Mouse (Mus musculus) adrenal gland, adult 18-20 months (tissue): ENCODE measurements at regions not wholly inside any gene's neighbourhood (a gene's known extent, or its start where the extent isn't known, plus 50 kb on each side); places are given as distances from the start of the nearest gene placed in this dataset.

Source experiments
- DNase-seq, 2 experiments: peaks; one replicate each; pipeline ENCODE4 v3.0.0; 2021 to 2022; ENCODE audit warnings: low spot score in 2 of 2

DNA sequence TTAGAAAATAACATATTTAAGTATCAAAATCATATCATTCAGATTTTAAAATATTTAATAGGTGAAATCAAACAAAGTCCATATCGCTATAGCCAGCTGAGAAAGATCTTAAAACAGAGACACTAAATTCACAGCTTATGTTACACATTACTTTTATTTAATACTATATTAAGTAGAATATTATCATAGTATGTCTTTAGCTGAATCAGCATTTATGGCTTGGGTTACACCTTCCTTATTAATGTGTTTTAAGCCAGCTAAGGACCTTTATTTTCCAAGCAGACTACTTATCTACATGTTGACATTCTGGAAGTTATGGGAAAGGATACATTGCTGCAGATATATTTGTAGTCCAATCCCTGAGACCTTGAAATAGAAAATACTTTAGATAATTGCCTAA is 684.9 kb upstream of the Adgrl4 start:
- DNase-seq: no peak

- DNase-seq: no peak
These were observed 677.8 kb upstream of the Adgrl4 start for GRCm38 (mm10) chr3:150759854-150760253.

- no peak for DNase-seq
These were observed 653.1 kb upstream of the Adgrl4 start for GRCm38 (mm10) chr3:150784576-150784975.

DNA sequence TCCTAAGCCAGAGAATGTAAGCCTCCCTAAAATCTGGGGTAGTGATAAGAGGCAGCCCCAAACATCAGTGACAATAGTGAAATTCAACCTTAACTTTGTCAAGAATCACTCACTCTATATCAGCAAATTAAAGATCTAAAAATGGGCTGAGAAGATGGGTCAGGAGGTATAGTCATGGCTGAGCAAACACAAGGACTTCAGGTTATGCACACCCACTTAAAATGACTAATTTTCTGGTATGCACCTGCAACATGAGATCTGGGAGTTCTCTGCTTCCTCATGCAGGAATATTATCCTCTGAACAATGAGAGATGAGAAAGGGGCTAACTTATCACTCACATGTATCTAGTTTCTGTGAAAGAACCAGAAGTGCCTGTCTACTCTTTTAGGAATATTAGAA is 619.9 kb upstream of the Adgrl4 start:
- no peak for DNase-seq

- no peak for DNase-seq
These were observed 618.3 kb upstream of the Adgrl4 start for GRCm38 (mm10) chr3:150819369-150819768.

- no peak for DNase-seq
These were observed 617.6 kb upstream of the Adgrl4 start for GRCm38 (mm10) chr3:150820039-150820438.

DNA sequence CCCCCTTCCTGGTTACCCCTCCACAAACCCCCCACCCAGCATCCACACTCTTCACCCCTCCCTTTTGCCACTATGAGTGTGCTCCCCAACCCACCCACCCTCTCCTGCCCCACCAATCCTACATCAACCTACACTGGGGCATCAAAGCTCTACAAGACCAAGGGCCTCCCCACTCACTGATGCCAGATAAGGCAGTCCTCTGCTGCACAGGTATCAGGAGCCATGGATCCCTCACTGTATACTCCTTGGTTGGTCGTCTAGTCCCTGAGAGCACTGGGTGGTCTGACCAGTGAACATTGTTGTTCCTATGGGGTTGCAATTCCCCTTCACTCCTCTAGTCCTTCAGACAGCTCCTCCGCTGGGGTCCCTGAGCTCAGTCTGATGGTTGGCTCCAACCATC is 591.7 kb upstream of the Adgrl4 start:
- DNase-seq: no peak

GRCm38 (mm10) chr3:150852107-150852506 is 585.6 kb upstream of the Adgrl4 start:
- DNase-seq: no peak

DNA sequence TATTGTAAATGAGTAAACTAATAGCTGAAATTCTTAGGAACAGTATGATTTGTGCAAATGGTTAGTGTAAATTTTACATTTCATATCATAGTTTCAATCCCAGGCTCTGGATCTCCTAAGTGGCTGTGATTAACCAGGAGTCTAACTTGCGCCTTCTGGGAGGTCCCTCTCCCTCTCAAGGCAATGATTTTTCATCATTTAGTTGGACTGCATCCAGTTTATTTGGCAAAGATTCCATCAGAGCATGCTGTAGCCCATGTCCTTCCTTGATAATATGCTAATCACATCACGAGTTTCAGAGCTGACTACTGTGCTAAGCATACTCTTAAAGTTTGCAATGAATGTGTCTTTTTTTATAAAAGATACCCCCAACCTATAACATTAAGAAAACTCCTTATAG is 541.0 kb upstream of the Adgrl4 start:
- no peak for DNase-seq

- DNase-seq: no peak
These were observed 527.6 kb upstream of the Adgrl4 start for GRCm38 (mm10) chr3:150910091-150910490.

- no peak for DNase-seq
These were observed 482.8 kb upstream of the Adgrl4 start for GRCm38 (mm10) chr3:150954897-150955296.

- DNase-seq: no peak
These were observed 438.0 kb upstream of the Adgrl4 start for GRCm38 (mm10) chr3:150999652-151000051.

DNA sequence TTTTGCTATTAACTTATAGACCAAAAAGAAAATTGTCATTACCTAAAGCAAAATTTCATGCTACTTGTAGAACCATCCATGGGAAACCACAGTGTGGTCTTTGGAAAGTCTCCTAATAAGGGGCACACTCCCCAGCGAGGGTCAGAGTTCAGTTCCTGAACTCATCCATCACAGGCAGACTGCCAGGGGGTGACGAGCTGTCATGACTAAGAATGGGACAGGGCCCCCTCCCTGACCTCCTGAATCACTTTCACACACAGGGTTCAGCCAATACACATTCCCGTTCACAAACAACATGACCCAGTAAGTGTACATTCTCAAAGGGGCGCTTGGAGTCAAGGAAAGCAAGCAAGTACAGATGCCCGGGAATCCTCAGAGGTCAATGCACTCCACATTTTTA is 437.5 kb upstream of the Adgrl4 start:
- no peak for DNase-seq

GRCm38 (mm10) chr3:151001881-151002412 is 435.7 kb upstream of the Adgrl4 start:
- DNase-seq: peak in 1 of 2 experiments; percentile 5

GRCm38 (mm10) chr3:151003524-151003923 is 434.2 kb upstream of the Adgrl4 start:
- no peak for DNase-seq

DNA sequence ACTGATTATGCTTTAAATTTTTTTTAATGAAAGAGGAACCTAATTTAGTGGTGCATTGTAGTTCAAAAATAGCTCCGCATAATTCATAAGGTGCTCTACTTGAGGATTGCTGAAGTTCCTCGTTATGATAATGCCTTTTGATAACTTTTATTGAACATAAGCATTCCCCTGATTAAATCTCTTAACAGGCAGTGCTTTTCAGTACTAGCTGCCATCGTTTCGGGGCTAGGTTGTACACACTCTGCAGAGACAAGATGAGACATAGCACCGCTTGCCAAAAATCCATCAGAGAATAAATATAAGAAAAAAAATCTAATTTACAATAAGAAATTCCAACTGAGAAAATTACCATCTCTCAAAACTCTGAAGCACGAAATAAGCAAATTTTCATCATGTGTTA is 433.7 kb upstream of the Adgrl4 start:
- no peak for DNase-seq

- DNase-seq: no peak
These were observed 417.7 kb upstream of the Adgrl4 start for GRCm38 (mm10) chr3:151020014-151020413.

DNA sequence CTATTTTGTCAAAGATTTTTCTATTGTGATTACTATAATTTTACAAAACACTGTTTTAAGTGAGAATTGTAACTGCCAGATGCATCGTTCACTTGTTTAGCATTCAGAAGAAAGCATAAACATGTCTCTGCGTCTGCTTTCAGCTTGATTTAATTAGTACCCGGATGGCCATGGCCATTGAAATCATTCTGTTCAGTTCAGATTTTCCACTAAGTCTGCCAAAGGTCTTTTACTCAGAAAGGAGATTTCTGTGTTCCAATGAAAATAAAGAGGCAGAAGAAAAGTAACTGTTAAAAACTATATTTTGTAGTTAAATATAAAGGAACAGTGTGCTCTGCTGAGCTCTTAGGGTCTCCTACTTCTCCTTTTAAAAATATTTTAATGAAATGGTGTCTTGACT is 380.2 kb upstream of the Adgrl4 start:
- DNase-seq: no peak

DNA sequence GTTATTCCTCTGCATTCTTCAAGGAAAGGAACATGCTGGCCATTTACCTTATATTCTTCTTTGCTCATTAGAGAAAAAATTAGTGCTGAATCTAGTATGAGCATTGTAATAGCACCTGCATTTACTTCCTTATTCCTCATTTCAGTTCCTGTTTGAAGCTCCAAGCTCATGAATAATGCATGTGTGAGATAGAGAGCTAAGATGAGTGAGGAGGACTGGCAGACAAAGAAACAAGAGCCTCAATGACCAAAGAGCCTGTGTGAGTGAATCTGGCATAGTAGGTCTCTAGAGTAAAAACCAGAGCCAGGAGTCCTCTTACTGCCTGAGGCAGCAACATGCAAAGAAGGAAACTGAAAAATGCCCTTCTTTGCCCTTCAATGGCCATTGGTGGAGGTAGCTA is 365.4 kb upstream of the Adgrl4 start:
- no peak for DNase-seq

GRCm38 (mm10) chr3:151116831-151117230 is 320.9 kb upstream of the Adgrl4 start:
- DNase-seq: no peak

DNA sequence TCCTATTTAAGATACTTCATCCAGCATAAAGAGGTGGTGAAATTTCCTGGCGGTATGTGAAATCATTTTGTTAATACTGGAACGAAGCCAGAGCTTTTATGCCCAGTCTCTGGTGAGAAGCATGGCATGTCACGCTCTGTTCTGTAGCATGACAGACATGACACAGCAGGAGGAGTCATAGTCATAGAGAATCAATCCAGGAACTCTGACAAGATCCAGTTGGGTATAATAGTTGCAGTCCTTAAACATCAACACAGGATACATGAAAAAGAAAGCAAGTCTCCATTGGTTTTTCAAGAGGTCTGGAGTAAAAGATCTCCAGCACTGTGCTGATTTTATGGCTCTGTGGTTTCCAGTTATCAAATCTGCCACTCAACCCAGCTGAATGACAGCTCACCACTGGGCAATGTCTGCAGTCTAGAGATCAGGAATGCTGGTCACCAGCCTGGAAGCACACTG is 320.1 kb upstream of the Adgrl4 start:
- DNase-seq: no peak

GRCm38 (mm10) chr3:151124131-151124530 is 313.6 kb upstream of the Adgrl4 start:
- no peak for DNase-seq

GRCm38 (mm10) chr3:151146889-151147288 is 290.8 kb upstream of the Adgrl4 start:
- DNase-seq: peak in 1 of 2 experiments; percentile 19

DNA sequence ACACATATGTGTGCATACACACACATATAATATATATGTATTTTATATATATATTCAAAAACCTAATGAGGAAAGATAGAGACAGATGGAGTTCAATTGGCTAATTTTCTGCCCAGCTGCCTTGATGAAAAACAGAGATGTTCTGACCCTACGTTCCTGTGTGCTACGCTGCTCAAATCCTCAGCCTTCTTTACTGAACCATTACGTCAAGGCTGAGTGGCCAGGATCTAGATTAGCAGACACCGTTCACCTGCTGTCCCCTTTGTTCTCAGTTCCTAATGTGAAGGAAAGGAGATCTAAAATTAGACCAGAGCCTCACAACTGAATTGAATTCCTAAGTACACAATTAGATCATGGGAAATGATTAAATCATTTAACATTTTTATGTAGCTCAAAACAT is 284.3 kb upstream of the Adgrl4 start:
- DNase-seq: no peak
